Mouse (Mus musculus) right cerebral cortex, postnatal 10 days (tissue): ENCODE measurements around the gene Krt35.

Source experiments
- DNase-seq, 2 experiments: peaks; one replicate each; pipeline ENCODE4 v3.0.0; 2021; ENCODE audit warnings: low spot score in 2 of 2

Gene Krt35

DNA sequence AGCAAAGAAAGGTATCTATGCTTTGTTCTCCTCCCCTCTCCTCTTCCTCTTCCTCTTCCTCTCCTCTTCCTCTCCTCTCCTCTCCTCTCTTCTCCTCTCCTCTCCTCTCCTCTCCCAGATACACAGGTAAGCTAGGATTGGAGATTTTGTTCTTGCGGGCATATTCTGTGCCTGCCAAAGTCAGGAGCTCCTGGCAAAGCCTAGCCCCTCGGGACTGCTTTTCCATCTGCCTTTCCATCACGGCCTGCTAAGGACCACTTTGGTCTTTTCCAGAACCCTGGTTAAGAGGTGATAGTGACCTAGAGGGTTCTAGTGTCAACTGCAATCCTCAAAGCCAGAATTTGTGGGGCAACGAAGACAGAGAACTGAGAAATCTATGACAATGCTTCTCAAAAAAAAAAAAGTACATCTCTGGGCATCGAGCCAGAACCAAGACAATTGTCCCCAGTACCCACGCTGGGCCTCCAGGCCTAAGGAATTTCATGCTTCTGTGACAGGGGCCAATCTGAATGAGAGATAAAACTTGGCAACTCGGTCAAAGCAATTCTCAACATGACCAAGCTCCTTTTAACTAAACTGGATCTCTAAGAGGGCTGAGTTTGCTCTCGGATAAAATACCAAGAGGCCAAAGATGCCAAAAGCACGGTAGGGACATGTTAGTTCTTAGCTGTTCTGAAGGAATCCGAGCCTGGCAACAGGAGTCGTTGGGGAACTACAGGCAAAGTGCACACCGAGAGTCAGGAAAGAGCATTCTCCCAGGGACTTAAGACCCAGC lies 29.6 kb downstream of the Krt35 start:
- no peak for DNase-seq

DNA sequence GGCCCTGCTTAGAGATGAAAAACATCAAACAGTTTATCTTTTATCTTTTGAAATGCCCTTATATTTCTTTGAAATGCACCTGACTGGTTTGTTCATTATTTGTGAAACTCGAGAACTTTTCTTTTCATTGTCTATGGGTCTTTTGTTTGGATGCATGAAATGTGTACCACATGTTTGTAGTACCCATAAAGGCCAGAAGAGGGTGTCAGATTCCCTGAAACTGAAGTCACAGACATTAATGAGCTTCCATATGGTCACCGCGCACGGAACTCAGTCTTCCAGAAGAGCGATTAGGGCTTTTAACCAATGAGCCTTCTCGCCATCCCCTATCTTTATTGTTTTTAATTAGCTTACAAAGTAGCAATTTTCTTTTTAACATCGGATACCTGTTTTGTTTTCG lies 37.2 kb downstream of the Krt35 start:
- DNase-seq = no peak

DNA sequence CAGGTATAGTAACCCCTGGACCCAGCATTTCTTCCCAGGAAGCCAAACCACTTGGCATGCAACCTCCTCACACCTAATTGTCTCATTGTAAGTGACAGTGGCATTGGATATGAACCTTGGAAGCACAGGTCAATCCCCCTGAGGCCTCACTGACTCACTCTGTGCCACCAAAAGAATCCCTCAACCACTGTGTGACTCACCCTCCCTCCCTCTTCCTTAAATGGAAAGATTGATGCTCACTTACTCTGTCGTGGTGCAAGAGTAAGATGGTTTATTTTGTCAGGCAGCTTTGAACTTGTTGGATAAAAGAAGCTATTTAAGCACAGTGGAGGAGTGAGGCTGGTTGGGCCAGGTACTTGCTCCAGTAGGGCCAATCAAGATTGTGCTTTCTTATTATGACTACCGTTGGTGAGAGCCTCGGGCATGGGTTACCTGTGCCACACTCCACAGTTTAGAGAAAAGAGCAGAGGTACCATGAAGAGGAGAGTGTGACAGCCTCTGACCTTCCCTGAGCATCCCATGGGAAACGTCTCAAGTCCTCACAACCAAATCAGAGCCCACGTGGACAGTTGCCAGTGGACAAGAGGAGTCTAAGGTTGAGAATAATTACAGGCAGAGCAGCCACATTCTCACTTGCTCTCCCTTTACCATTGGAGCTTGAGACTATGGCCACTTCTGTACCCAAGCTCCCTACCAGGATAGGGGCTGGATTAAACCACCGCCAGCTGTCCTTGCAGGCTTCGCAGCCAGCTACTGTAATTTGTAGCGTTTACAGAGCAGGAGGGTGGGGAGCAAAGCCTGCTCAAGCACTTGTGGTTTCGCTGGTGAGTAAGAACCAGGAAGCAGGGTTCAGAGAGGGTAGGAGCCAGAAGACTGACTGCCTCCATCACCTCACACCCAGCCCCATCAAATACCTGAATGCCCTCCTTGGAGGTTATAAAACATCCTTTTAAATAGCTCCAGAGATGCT lies 40.1 kb downstream of the Krt35 start:
- DNase-seq = no peak

- no peak for DNase-seq
Observed at GRCm38 (mm10) chr11:100050451-100050850, 45.6 kb downstream of the Krt35 start, which contains the start of gene Krt31. Gene Krt31, minus strand, starts transcription at chr11:100050551.

- DNase-seq = no peak
Observed at GRCm38 (mm10) chr11:100047193-100047592, 48.8 kb downstream of the Krt35 start.

DNA sequence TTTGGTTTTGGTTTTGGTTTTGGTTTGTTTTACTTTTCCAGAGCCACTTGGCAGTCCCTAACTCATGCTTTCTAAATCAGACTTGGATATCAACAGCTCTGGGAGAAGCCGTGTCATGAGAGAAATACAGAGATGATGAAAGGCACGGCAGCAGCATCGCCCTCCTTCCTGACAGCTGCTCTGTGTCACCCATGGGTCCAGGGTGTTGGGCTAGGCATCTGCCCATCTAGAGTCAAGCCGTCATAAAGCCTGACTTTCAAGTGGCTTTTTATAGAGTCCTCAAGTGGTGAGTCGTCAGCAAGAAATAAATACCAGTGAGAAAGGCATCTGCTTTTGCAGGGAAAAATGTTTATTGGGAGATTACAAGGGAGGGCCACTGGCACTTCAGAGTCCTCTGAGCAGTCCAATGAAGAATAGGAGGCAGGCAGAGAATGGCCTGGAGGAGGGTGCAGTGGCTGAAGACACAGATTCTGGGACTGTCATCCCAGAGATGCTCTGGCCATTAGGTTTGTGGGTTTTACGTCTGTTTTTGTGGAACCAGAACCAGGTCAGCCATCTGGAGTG lies 49.7 kb downstream of the Krt35 start:
- peak in 1 of 2 experiments; percentile 30 for DNase-seq
